Mouse (Mus musculus): ENCODE measurements around the gene Sac3d1.

DNA sequence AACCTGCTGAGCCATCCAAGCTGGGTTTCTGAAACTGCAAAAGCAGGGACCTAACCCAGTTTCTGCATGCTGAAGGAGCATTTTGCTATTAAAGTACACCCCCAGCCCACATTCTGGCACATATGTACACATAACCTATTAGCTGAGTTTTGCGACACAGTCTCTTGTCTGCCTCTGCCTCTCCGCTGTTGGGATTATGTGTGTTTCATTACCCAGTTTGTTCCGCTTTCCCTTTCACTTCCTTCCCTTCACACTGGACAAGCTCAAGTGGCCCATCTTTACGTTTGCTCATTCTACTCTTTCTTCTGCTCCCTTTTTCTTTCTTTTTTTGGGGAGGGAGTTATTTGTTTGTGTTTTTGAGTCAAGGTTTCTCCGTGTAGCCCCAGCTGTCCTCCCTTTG, 44.6 kb downstream of the Sac3d1 start:
- TF ChIP-seq ZC3H11A (IDR thresholded peaks at IDR 0.05; ENCODE audit: low read depth, low read length) (no peak), POLR2A (IDR thresholded peaks at IDR 0.05; ENCODE audit: control insufficient read depth in 1 of 2, insufficient read depth in 1 of 2, low read depth in 1 of 2, low read length in 2 of 2, poor library complexity in 1 of 2) (no peak), ELF1 (IDR thresholded peaks at IDR 0.05; ENCODE audit: low read depth, low read length) (no peak), USF1 (IDR thresholded peaks at IDR 0.05; ENCODE audit: low read depth, low read length) (no peak), NRF1 (IDR thresholded peaks at IDR 0.05; ENCODE audit: insufficient read depth, low read depth, low read length, poor library complexity, severe bottlenecking) (no peak), CHD2 (IDR thresholded peaks at IDR 0.05; ENCODE audit: low read length) (no peak), CTCF (IDR thresholded peaks at IDR 0.05 in 2 of 3, conservative IDR thresholded peaks at IDR 0.05 in 1 of 3; ENCODE audit: control insufficient read depth in 1 of 3, insufficient read depth in 1 of 3, low read depth in 2 of 3, low read length in 3 of 3, poor library complexity in 1 of 3, severe bottlenecking in 1 of 3) (no peak), POLR2AphosphoS5 (IDR thresholded peaks at IDR 0.05; ENCODE audit: borderline replicate concordance, low read depth, low read length) (no peak), TBP (IDR thresholded peaks at IDR 0.05; ENCODE audit: low read depth, low read length) (no peak), MXI1 (IDR thresholded peaks at IDR 0.05; ENCODE audit: low read depth, low read length) (no peak), CHD1 (IDR thresholded peaks at IDR 0.05; ENCODE audit: low read depth, low read length) (no peak), UBTF (IDR thresholded peaks at IDR 0.05; ENCODE audit: borderline replicate concordance, insufficient read depth, low read depth, low read length) (no peak), GABPA (IDR thresholded peaks at IDR 0.05; ENCODE audit: low read depth, low read length) (no peak), TCF12 (IDR thresholded peaks at IDR 0.05; ENCODE audit: low read depth, low read length) (no peak)

Measured in MEL (cell line).